Mouse (Mus musculus) brain, embryonic 14.5 days (tissue): ENCODE measurements around the gene Mael.

Experiments
- CTCF ChIP-seq: fragments of 200-500 bp; IDR thresholded peaks from 2 replicates; pipeline ENCODE4 v1.5.1; 2012; ENCODE audit warnings: inconsistent platforms, mild to moderate bottlenecking, moderate library complexity, borderline replicate concordance; ENCODE audit not compliant: insufficient read depth, insufficient read length; ENCODE audit errors: extremely low read depth
- POLR2A ChIP-seq: fragments of 200-500 bp; IDR thresholded peaks from 2 replicates; pipeline ENCODE4 v1.6.1; 2012; ENCODE audit warnings: mild to moderate bottlenecking, inconsistent platforms, borderline replicate concordance; ENCODE audit not compliant: poor library complexity, insufficient read depth, insufficient read length, severe bottlenecking; ENCODE audit errors: extremely low read depth

GRCm38 (mm10) chr1:166185357-166185756, 53.2 kb downstream of the Mael start:
- TF ChIP-seq CTCF (no peak), POLR2A (no peak)
